Comparison of ENCODE assay signal across 8 mouse cellular contexts in genomic region chr16:93292181-93292834, GRCm38 (mm10).
DNase-seq lines count a peak whose midpoint lies in the region; ATAC-seq and TF ChIP-seq lines count a peak whose summit lies in the region.

No protein-coding gene starts in this region.

- 0 out of 2 replicates have a peak, but pooled peaks cover 6% of the 10 kb centered on the region for H3K27me3 ChIP-seq in hindbrain, embryonic 10.5 days (ENCODE audit: insufficient read depth, poor library complexity, severe bottlenecking)
- H3K27me3 ChIP-seq in hindbrain, embryonic 12.5 days: peaks cover 26% of the 10 kb centered on the region
- H3K27me3 ChIP-seq in kidney, postnatal 0 days (ENCODE audit: insufficient read depth, low read length): no peaks in the 10 kb centered on the region
- no peaks in the 10 kb centered on the region; the same call in 1 of the 2 replicates for H3K27me3 ChIP-seq in small intestine, adult 2 months (ENCODE audit: control insufficient read depth, insufficient read depth, low read length)

- peaks cover 19% of the 10 kb centered on the region for H3K4me1 ChIP-seq in hindbrain, embryonic 10.5 days (replicated peaks)
- H3K4me1 ChIP-seq in hindbrain, embryonic 12.5 days: peaks cover 10% of the 10 kb centered on the region
- H3K4me1 ChIP-seq in kidney, postnatal 0 days (replicated peaks; ENCODE audit: insufficient read depth, low read length): no peaks in the 10 kb centered on the region; the same call in 1 of the 2 replicates
- H3K4me1 ChIP-seq in small intestine, adult 2 months (ENCODE audit: control insufficient read depth, insufficient read depth, insufficient read length, low read length): peaks cover 6% of the 10 kb centered on the region

- H3K4me3 ChIP-seq in hindbrain, embryonic 10.5 days: no peak overlapping the region
- H3K4me3 ChIP-seq in hindbrain, embryonic 12.5 days: no peak overlapping the region
- no peak overlapping the region for H3K4me3 ChIP-seq in kidney, postnatal 0 days (replicated peaks; ENCODE audit: low read depth, low read length)
- H3K4me3 ChIP-seq in small intestine, adult 2 months (ENCODE audit: low read depth, low read length): peak overlapping the region; percentile 27; the same call in 1 of the 2 replicates

- H3K9ac ChIP-seq in hindbrain, embryonic 12.5 days: no peak overlapping the region
- 0 out of 2 replicates have a peak overlapping the region, but pooled peaks have one; percentile 27 for H3K9ac ChIP-seq in kidney, postnatal 0 days (ENCODE audit: low read depth, low read length)

- H3K4me2 ChIP-seq in hindbrain, embryonic 12.5 days (replicated peaks): no peak overlapping the region; the same call in 1 of the 2 replicates
- H3K4me2 ChIP-seq in kidney, postnatal 0 days (ENCODE audit: low read length): peak overlapping the region; percentile 42

- no peaks in the 10 kb centered on the region for H3K9me3 ChIP-seq in hindbrain, embryonic 10.5 days
- no peaks in the 10 kb centered on the region for H3K9me3 ChIP-seq in hindbrain, embryonic 12.5 days (replicated peaks)
- H3K9me3 ChIP-seq in kidney, postnatal 0 days (replicated peaks; ENCODE audit: low read length): no peaks in the 10 kb centered on the region

- H3K36me3 ChIP-seq in hindbrain, embryonic 10.5 days: no peaks in the 10 kb centered on the region
- H3K36me3 ChIP-seq in hindbrain, embryonic 12.5 days: no peaks in the 10 kb centered on the region
- no peaks in the 10 kb centered on the region for H3K36me3 ChIP-seq in kidney, postnatal 0 days (ENCODE audit: insufficient read depth, low read length)
- H3K36me3 ChIP-seq in small intestine, adult 2 months (ENCODE audit: control insufficient read depth, insufficient read depth, low read length): no peaks in the 10 kb centered on the region

- ATAC-seq in hindbrain, embryonic 12.5 days (ENCODE audit: low FRiP score): no peak; the same call in 1 of the 2 replicates
- 0 out of 2 replicates have a peak, but pooled peaks have one; percentile 49 for ATAC-seq in kidney, postnatal 0 days (replicated peaks; ENCODE audit: low FRiP score, low read depth)

- TF ChIP-seq POLR2A in brain, embryonic 14.5 days (IDR thresholded peaks at IDR 0.05; ENCODE audit: borderline replicate concordance, extremely low read depth, insufficient read depth, insufficient read length, poor library complexity, severe bottlenecking): no peak
- TF ChIP-seq POLR2A in small intestine, adult 2 months (IDR thresholded peaks at IDR 0.05; ENCODE audit: low read depth, low read length): no peak

- WGBS in hindbrain, embryonic 10.5 days: 42% methylated on average over 14 of the region's 14 CpGs
- 28% methylated on average over 14 of the region's 14 CpGs for WGBS in hindbrain, embryonic 12.5 days
- WGBS in kidney, postnatal 0 days: 16% methylated on average over 14 of the region's 14 CpGs
- WGBS in small intestine, adult 2 months: 18% methylated on average over 14 of the region's 14 CpGs

- H3K27ac ChIP-seq in hindbrain, embryonic 10.5 days: 0 out of 2 replicates have a peak overlapping the region, but pooled peaks have one; percentile 35
- no peak overlapping the region for H3K27ac ChIP-seq in hindbrain, embryonic 12.5 days
- H3K27ac ChIP-seq in kidney, postnatal 0 days: peak overlapping the region; percentile 73
- peak overlapping the region; percentile 38; the same call in 1 of the 2 replicates for H3K27ac ChIP-seq in small intestine, adult 2 months (ENCODE audit: insufficient read depth, low read depth, low read length)

- TF ChIP-seq CTCF in brain, embryonic 14.5 days (IDR thresholded peaks at IDR 0.05; ENCODE audit: borderline replicate concordance, extremely low read depth, insufficient read depth, insufficient read length): no peak
- no peak for TF ChIP-seq CTCF in kidney, postnatal 0 days (IDR thresholded peaks at IDR 0.05; ENCODE audit: low read depth)
- no peak for TF ChIP-seq CTCF in small intestine, adult 2 months (IDR thresholded peaks at IDR 0.05; ENCODE audit: extremely low read depth, insufficient read length, insufficient replicate concordance, low read depth, low read length)

- DNase-seq in hindbrain, embryonic 10.5 days (ENCODE audit: low spot score): no peak
- DNase-seq in brain, embryonic 14.5 days (ENCODE audit: low read depth): peak; percentile 31
- peak; percentile 28 for DNase-seq in kidney, postnatal 0 days (ENCODE audit: low spot score)
- no peak for DNase-seq in layer of hippocampus, postnatal 10 days (ENCODE audit: low spot score in 2 of 2)
- no peak for DNase-seq in spleen, adult 18-20 months
- no peak for DNase-seq in testis, postnatal 14 days (ENCODE audit: low spot score)

Comparison
In these comparisons a context has a peak if more than half of its experiments do, and no peak if none do; other contexts are left out.
1. DNase-seq: peak in brain, embryonic 14.5 days (single experiment) and kidney, postnatal 0 days (single experiment); none in hindbrain, embryonic 10.5 days (single experiment), layer of hippocampus, postnatal 10 days (0 of 2), spleen, adult 18-20 months (0 of 2) and testis, postnatal 14 days (single experiment).